Mouse (Mus musculus) intestine, embryonic 15.5 days (tissue): ENCODE measurements around the gene Zfp334. TPM values are rescaled to one million over a fixed set of nuclear protein-coding genes. Genes with fewer than 3 reads are reported as not detected.
A peak's percentile ranks its signal among the peaks of the same experiment; 100 is the strongest.

ENCODE experiments used
- ATAC-seq: fragments of 200-750 bp; cut with Nextera tagmentation; 2 replicates; pipeline ENCODE4 v1.8.0; 2017; ENCODE audit warnings: moderate TSS enrichment, moderate library complexity
- H3K27ac ChIP-seq: fragments of 300-500 bp; sonication (generic); 2 replicates; pipeline ENCODE4 v1.5.1; 2015; ENCODE audit warnings: mild to moderate bottlenecking, inconsistent platforms
- H3K27me3 ChIP-seq: fragments of 300-500 bp; sonication (generic); replicated peaks from 2 replicates; pipeline ENCODE4 v1.6.1; 2015; ENCODE audit warnings: inconsistent platforms
- H3K36me3 ChIP-seq: fragments of 300-500 bp; sonication (generic); 2 replicates; pipeline ENCODE4 v1.6.1; 2015; ENCODE audit warnings: inconsistent platforms
- H3K4me1 ChIP-seq: fragments of 300-500 bp; sonication (generic); replicated peaks from 2 replicates; pipeline ENCODE4 v1.6.1; 2015; ENCODE audit warnings: inconsistent platforms
- H3K4me2 ChIP-seq: fragments of 300-500 bp; sonication (generic); replicated peaks from 2 replicates; pipeline ENCODE4 v1.6.1; 2015; ENCODE audit warnings: mild to moderate bottlenecking, inconsistent platforms
- H3K4me3 ChIP-seq: fragments of 300-500 bp; sonication (generic); replicated peaks from 2 replicates; pipeline ENCODE4 v1.5.1; 2015; ENCODE audit warnings: inconsistent platforms
- H3K9ac ChIP-seq: fragments of 300-500 bp; sonication (generic); 2 replicates; pipeline ENCODE4 v1.6.1; 2015; ENCODE audit warnings: inconsistent platforms
- H3K9me3 ChIP-seq: fragments of 300-500 bp; sonication (generic); 2 replicates; pipeline ENCODE4 v1.6.1; 2016; ENCODE audit warnings: inconsistent platforms
- WGBS: fragments of 180-500 bp; shearing (Covaris S2); methylation state at CpG from one replicate; pipeline ENCODE4 v1.1.7; 2015; 5-methylcytosine and 5-hydroxymethylcytosine counted together
- polyA plus RNA-seq: library from polyadenylated mRNA; unstranded; fragments of >200 nt; fragmentation: Nextera tagmentation; extraction: Ambion mirVana; gene quantifications from 2 replicates; pipeline ENCODE4 v1.2.1, GENCODE M21; 2015

The Zfp334 gene
- polyA plus RNA-seq, 1 experiment from 2014 or later = 5.0 TPM

DNA sequence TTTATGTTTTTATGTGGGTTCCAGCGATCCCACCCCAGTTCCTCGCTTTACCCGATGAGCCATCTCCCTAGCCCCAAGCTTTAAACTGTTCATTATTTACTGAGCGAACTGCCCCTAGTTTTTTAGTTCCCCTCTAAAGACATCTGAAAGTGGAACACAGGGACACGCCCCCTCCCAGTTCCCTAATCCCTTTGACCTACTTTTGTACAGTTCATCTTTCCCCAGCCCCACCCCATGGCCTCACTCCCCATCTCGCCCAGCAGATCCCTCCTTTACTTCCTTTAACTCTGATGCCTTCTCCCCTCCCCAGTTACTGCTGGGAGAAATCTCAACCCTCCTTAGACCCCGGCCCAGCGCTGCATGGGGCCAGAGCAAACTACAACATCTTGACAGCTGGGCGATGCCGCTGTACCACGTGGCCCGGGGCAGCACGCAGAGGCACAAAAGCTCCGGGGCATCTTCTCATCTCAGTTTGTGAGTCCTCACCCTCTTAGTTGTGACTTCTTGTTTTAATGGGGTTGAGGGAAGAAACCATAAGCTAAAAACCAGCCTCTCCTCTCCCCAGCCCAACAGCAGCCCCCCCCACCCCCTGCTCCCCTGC, 55.3 kb downstream of the Zfp334 start:
- Histone ChIP-seq H3K4me2 (peak overlapping the region; percentile 18), H3K4me3 (no peak overlapping the region), H3K36me3 (no peaks in the 10 kb centered on the region), H3K27ac (no peak overlapping the region), H3K4me1 (peaks cover 4% of the 10 kb centered on the region; the same call in 1 of the 2 replicates), H3K9me3 (no peaks in the 10 kb centered on the region), H3K9ac (no peak overlapping the region), H3K27me3 (no peaks in the 10 kb centered on the region)
- no peak for ATAC-seq
- 50% methylated on average over 14 of the region's 14 CpGs for WGBS

DNA sequence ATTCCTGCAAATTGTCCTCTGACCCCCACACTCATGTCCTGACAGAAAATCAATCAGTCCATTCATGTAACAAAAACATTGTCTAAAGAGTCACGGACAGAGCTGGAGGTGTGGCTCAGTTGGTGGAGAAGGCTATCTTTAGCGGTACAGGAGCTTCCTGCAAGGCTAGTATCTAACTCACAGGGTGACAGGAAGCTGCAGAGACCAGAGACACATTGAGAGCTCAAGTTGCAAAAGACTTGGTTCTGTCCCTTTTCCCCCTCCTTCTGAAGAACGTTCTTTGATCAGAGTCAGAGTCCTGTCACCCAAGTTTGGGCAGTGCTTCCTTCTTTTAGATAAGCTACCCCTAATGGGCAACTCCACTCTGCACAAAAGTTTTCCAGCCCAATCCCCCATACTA, 58.4 kb downstream of the Zfp334 start:
- Histone ChIP-seq H3K27ac (0 out of 2 replicates have a peak overlapping the region, but pooled peaks have one; percentile 7), H3K4me1 (peaks cover 19% of the 10 kb centered on the region), H3K9ac (no peak overlapping the region), H3K9me3 (no peaks in the 10 kb centered on the region), H3K4me3 (no peak overlapping the region), H3K4me2 (no peak overlapping the region), H3K27me3 (no peaks in the 10 kb centered on the region), H3K36me3 (no peaks in the 10 kb centered on the region)
- no peak for ATAC-seq
- 22% methylated on average over 3 of the region's 3 CpGs for WGBS

DNA sequence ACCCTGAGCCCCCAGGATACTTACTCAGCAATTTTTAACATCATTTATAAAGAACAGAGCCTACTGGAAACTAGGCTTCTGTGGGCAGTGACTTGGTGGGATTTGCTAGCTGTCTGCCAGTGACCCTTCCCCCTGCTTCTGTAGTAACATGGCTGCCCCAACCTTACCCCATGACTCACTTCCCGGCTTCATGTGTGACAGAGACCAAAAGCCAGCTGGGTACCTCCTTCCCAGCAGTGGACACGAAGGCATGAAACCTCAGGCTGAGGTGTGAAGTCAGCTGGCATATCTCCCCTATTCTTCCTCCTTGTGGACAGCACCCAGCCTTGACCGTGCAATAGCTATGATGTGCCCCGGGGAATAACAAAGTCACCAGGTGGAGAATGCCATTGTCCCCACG, 59.3 kb downstream of the Zfp334 start:
- peaks cover 29% of the 10 kb centered on the region for H3K4me1 ChIP-seq
- no peak overlapping the region for H3K27ac ChIP-seq
- no peak for ATAC-seq
- 74% methylated on average over 5 of the region's 5 CpGs for WGBS
- no peak overlapping the region for H3K9ac ChIP-seq
- H3K27me3 ChIP-seq = no peaks in the 10 kb centered on the region
- no peaks in the 10 kb centered on the region for H3K9me3 ChIP-seq
- H3K4me3 ChIP-seq = no peak overlapping the region
- no peak overlapping the region for H3K4me2 ChIP-seq
- H3K36me3 ChIP-seq = no peaks in the 10 kb centered on the region

DNA sequence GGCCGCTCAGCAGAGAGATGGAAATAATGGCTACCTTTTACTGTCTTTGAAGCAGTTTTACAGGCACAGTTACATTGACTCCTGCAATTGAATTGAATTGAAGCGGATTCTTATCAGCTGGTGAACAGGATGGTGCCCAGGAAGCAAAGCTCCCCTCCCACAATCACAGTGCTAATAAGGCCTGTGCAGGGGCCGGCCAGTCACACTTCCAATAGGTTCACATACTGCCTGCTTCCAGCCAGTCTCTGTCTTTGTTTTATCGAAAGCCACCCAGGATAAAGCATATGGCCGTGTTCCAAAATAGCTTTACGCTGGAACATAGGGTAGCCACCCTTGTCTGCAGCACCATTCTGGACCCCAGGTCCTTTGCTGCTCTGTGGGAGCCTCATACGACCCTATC, 60.7 kb downstream of the Zfp334 start:
- Histone ChIP-seq H3K4me2 (peak overlapping the region; percentile 90), H3K27ac (no peak overlapping the region), H3K4me3 (peak overlapping the region; percentile 92; the same call in 1 of the 2 replicates), H3K4me1 (peaks cover 35% of the 10 kb centered on the region), H3K9ac (no peak overlapping the region), H3K27me3 (no peaks in the 10 kb centered on the region), H3K36me3 (no peaks in the 10 kb centered on the region), H3K9me3 (no peaks in the 10 kb centered on the region)
- ATAC-seq = no peak
- WGBS = 49% methylated on average over 7 of the region's 7 CpGs

DNA sequence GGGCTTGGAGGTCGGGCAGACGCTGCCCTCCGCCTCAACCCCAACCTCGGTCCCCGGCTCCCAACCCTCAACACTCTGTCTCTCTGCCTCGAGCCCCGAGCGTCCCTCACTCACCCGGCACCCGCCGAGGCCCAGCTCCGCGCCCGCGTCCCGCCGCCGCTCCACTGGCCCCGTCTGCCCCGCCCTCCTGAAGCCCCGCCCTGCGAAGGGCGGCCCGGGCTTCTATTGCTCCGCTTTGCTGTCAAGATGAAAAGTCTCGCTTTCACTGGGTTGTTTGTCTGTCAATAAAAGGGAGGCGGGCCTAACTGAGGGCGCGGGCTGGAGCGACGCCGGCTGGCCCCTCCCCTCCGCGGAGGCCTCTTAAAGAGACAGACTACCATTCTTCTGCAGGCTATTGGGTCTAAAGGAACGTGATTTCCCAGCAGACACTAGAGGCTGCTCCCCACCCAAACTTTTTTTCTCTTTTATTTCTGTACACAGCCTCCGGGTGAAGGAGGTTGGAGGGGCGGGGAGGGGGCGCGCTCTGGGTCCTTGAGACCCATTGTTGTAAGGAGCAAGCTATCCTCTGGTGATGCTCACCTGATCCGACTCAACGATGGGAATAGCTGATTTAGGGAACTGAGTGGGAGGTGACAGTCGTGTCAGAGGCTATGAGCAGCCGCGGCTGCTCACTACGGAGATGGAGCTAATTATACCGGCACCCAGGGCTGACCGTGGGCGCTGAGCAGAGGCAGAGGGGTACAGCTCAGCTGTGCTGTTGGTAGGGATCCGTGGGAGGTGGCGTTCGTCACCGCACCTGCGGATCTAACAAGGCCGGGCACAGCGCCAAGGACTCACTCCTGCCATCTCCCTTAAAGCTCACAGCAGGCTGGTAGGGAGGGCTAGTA, 61.5 kb downstream of the Zfp334 start, which contains the start of gene Elmo2:
Gene Elmo2 (minus strand): TSS at position 176 of the 887 bp plus-strand sequence.
- Histone ChIP-seq H3K4me3 (peak within 1 kb of the TSS; percentile 92), H3K27ac (peak within 1 kb of the TSS; percentile 66; the same call in 1 of the 2 replicates), H3K36me3 (no peaks in the 10 kb centered on the region), H3K9me3 (no peaks in the 10 kb centered on the region), H3K4me1 (peaks cover 42% of the 10 kb centered on the region), H3K27me3 (no peaks in the 10 kb centered on the region), H3K9ac (peak within 1 kb of the TSS; percentile 93), H3K4me2 (peak within 1 kb of the TSS; percentile 90)
- ATAC-seq = peak; percentile 98
- under 1% methylated on average over 55 of the region's 55 CpGs for WGBS

DNA sequence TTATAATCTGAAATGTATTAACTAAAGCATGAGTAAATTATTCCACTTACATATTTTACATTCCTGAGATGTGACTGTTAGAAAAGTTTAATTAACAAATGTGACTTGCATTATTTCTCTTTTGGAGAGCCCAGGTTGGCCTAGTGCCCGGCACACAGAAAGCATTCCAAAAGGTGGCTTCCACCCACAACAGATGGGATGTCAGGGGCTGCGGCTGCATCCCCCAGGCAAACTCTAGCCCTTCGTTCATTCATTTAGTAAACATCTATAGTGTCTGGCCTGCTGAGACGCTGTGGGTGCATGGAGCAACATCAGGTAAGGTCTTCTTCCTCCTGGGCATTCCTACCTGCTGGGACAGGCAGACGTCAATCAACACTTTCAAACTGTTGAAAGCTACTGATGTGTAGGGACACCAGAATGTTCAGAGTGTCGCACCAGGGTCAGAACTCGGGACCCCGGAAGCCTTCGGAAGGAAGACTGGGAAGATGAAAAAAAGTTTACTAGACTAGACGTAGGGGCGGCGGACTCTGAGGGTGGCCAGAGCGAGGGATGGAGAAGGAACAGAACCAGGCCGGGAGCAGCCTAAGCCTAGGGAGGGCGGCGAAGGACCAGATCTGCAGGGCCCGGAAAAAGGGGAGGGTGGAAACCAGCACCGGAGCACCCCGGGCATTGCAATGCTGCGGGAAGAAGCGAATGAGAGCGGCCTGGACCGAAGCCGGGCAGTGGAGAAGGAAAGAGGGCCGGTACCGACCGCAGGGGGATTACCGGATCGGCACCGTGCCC, 62.3 kb downstream of the Zfp334 start:
- peak overlapping the region; percentile 90 for H3K4me2 ChIP-seq
- H3K36me3 ChIP-seq = no peaks in the 10 kb centered on the region
- H3K27ac ChIP-seq = peak overlapping the region; percentile 66; the same call in 1 of the 2 replicates
- H3K9ac ChIP-seq = peak overlapping the region; percentile 93
- peak overlapping the region; percentile 92 for H3K4me3 ChIP-seq
- no peaks in the 10 kb centered on the region for H3K9me3 ChIP-seq
- H3K4me1 ChIP-seq = peaks cover 50% of the 10 kb centered on the region
- WGBS = under 1% methylated on average over 30 of the region's 30 CpGs
- no peaks in the 10 kb centered on the region for H3K27me3 ChIP-seq
- ATAC-seq = peak; percentile 34

Other genes with a start within 250 kb of the Zfp334 start
- 0.62 and 0.68 TPM in 2 replicates for gene Cdh22, start 153.4 kb downstream of the Zfp334 start, polyA plus RNA-seq
- gene Slc35c2, start 100.4 kb downstream of the Zfp334 start, polyA plus RNA-seq = 83.6 and 98.3 TPM in 2 replicates
- 58.1 and 63.0 TPM in 2 replicates for gene Elmo2, start 61.8 kb downstream of the Zfp334 start, polyA plus RNA-seq
- 0.75 and 1.1 TPM in 2 replicates for gene Zfp663, start 19.5 kb downstream of the Zfp334 start, polyA plus RNA-seq
- gene Ocstamp, start 12.1 kb upstream of the Zfp334 start, polyA plus RNA-seq = 0.61 and 0.64 TPM in 2 replicates
- gene Slc13a3, start 85.0 kb upstream of the Zfp334 start, polyA plus RNA-seq = 0.36 and 0.51 TPM in 2 replicates
- gene Trp53rka, start 105.1 kb upstream of the Zfp334 start, polyA plus RNA-seq = 29.1 and 30.6 TPM in 2 replicates
- 4.0 and 4.7 TPM in 2 replicates for gene Slc2a10, start 115.5 kb upstream of the Zfp334 start, polyA plus RNA-seq
- 0.84 and 1.3 TPM in 2 replicates for gene Eya2, start 206.8 kb upstream of the Zfp334 start, polyA plus RNA-seq